Mouse (Mus musculus) ES-E14 (cell line): Measurements from ENCODE around the gene Arhgef25. TPM values are rescaled to one million over a fixed set of nuclear protein-coding genes. Genes with fewer than 3 reads are reported as not detected.

Source experiments
- DNase-seq: peaks from one replicate; pipeline ENCODE4 v3.0.0-alpha.2; 2013; ENCODE audit warnings: low read depth, low spot score
- H3K27ac ChIP-seq: 2 replicates; pipeline ENCODE4 v1.5.1; 2012; ENCODE audit warnings: low read depth, mild to moderate bottlenecking, low read length, moderate library complexity, mixed read lengths; ENCODE audit not compliant: poor library complexity, insufficient read depth, severe bottlenecking
- H3K36me3 ChIP-seq: 2 replicates; pipeline ENCODE4 v1.6.1; 2012; ENCODE audit warnings: mild to moderate bottlenecking, low read length, moderate library complexity, mixed read lengths; ENCODE audit not compliant: control insufficient read depth, poor library complexity, insufficient read depth, severe bottlenecking
- H3K4me1 ChIP-seq, 2 experiments: fragments of 150-350 bp in 1 of 2; sonication (generic) in 1 of 2; 2 replicates each; pipeline ENCODE4 v1.6.1; 2012; ENCODE audit warnings: low read length in 2 of 2, mild to moderate bottlenecking in 1 of 2, mixed read lengths in 1 of 2; ENCODE audit not compliant: control insufficient read depth in 2 of 2, insufficient read depth in 2 of 2, poor library complexity in 1 of 2
- H3K4me3 ChIP-seq, 2 experiments: fragments of 150-350 bp in 1 of 2; sonication (generic) in 1 of 2; 2 replicates each; pipeline ENCODE4 v1.5.1; 2012; ENCODE audit warnings: low read length in 2 of 2, low read depth in 1 of 2, mild to moderate bottlenecking in 1 of 2, mixed read lengths in 1 of 2; ENCODE audit not compliant: insufficient read depth in 1 of 2, poor library complexity in 1 of 2, severe bottlenecking in 1 of 2
- H3K9ac ChIP-seq: 2 replicates; pipeline ENCODE4 v1.6.1; 2012; ENCODE audit warnings: low read depth, mild to moderate bottlenecking, low read length, mixed read lengths; ENCODE audit not compliant: poor library complexity, insufficient read depth, severe bottlenecking
- H3K9me3 ChIP-seq: fragments of 150-350 bp; sonication (generic); 2 replicates; pipeline ENCODE4 v1.6.1; 2012; ENCODE audit warnings: low read depth, mild to moderate bottlenecking, low read length; ENCODE audit not compliant: control insufficient read depth, insufficient read depth
- CHD2 ChIP-seq: IDR thresholded peaks from 2 replicates; pipeline ENCODE4 v1.6.1; 2014; ENCODE audit warnings: mild to moderate bottlenecking, low read depth, low read length, inconsistent platforms
- HCFC1 ChIP-seq: IDR thresholded peaks from 2 replicates; pipeline ENCODE4 v1.6.1; 2012; ENCODE audit warnings: low read length, inconsistent platforms, borderline replicate concordance; ENCODE audit not compliant: insufficient read depth
- MAFK ChIP-seq: IDR thresholded peaks from 2 replicates; pipeline ENCODE4 v1.6.1; 2014; ENCODE audit warnings: mild to moderate bottlenecking, low read depth, low read length, inconsistent platforms; ENCODE audit not compliant: insufficient read depth
- ZC3H11A ChIP-seq: IDR thresholded peaks from 2 replicates; pipeline ENCODE4 v1.6.1; 2012; ENCODE audit warnings: low read depth, mild to moderate bottlenecking, inconsistent platforms, low read length, borderline replicate concordance
- ZNF384 ChIP-seq: IDR thresholded peaks from 2 replicates; pipeline ENCODE4 v1.6.1; 2012; ENCODE audit warnings: low read depth, low read length, inconsistent platforms
- in situ Hi-C, 2 experiments: fragments of 600-800 bp; cut with MboI; formaldehyde crosslinking; loops; one replicate each; pipeline ENCODE4 v1.15.1; 2025; ENCODE audit warnings: low sequenced_read_pairs in 2 of 2, inconsistent platforms in 1 of 2; ENCODE audit not compliant: unreplicated experiment in 2 of 2
- total RNA-seq: library from RNA; depleted of rRNA; stranded (reverse); fragments of 300-350 nt; gene quantifications from 2 replicates; pipeline ENCODE4 v1.2.3, GENCODE M21; 2012

The Arhgef25 gene
- total RNA-seq, 1 experiment = 39.2 TPM

DNA sequence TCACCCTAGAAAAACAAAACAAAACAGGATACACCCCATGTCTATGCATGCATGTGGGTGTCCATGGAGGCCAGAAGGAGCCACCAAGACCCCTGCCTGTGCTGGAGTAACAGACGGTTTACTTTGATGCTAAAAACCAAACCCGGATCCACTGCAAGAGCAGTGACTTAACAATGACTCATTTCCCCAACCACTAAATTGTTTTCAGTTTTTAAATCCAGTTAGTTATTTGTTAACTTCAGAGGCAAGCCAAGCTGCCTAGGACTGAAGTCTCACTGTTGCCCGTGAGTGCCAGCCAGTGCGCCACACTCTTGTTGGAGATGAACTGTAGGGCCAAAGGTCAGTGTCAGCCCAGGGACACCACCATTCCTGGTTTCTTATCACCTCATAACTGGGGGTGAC lies 39.4 kb downstream of the Arhgef25 start:
- TF ChIP-seq ZNF384 (no peak), HCFC1 (no peak), CHD2 (no peak), ZC3H11A (no peak), MAFK (no peak)
- Histone ChIP-seq H3K36me3 (no peaks in the 10 kb centered on the region), H3K9ac (no peak overlapping the region), H3K4me3 (no peak overlapping the region), H3K9me3 (no peaks in the 10 kb centered on the region), H3K4me1 (peaks cover 0 to 2% of the 10 kb centered on the region in 2 experiments; a peak in 2 of 4 replicates), H3K27ac (no peak overlapping the region)
- in situ Hi-C loops = no loop called here
- DNase-seq = no peak

DNA sequence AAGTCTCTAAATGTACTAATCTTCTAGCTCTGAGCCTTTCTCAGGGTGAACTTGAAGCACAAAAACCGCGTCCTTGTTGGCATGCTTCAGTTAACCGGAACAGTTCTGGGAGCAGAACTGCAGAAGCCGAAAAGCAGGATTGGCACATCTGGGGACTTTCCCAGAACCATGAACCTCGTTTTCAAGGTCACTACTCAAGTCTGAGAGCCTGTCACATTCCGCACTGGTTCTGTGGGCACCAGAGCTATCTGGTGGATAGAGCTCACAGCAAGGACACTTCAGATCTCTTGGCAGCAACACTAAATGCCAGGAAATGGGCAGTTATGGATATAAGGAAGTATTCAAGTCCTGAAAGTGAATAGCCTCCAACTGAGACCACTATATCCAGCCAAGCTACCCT lies 42.7 kb downstream of the Arhgef25 start:
- Histone ChIP-seq H3K27ac (no peak overlapping the region), H3K9me3 (no peaks in the 10 kb centered on the region), H3K4me3 (no peak overlapping the region), H3K4me1 (peaks cover 0 to 2% of the 10 kb centered on the region in 2 experiments; a peak in 2 of 4 replicates), H3K9ac (no peak overlapping the region), H3K36me3 (no peaks in the 10 kb centered on the region)
- DNase-seq = no peak
- TF ChIP-seq MAFK (no peak), ZC3H11A (no peak), ZNF384 (no peak), CHD2 (no peak), HCFC1 (no peak)
- in situ Hi-C loops = no loop called here

DNA sequence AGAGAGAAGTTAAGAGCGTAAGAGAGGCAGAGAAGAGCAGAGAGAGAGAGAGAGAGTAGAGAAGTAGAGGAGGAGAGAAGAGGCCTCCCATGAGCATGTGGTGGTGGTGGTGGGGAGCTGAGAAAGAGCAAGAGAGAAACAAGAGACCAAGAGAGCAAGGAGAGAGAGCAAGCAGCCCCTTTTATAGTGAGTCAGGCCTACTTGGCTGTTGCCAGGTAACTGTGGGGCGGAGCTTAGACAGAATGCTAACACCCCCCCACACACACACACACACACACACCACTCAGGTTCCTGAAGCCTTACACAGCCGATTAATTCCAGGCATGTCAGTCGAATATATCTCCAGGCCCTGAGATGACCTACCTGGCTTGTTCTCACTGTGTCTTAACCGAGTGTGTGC lies 44.6 kb downstream of the Arhgef25 start:
- no peak for DNase-seq
- no peaks in the 10 kb centered on the region for H3K9me3 ChIP-seq
- no peak overlapping the region for H3K27ac ChIP-seq
- peaks cover 3 to 11% of the 10 kb centered on the region in 2 experiments; a peak in 2 of 4 replicates for H3K4me1 ChIP-seq
- in situ Hi-C loops = no loop called here
- no peaks in the 10 kb centered on the region for H3K36me3 ChIP-seq
- H3K4me3 ChIP-seq = no peak overlapping the region
- H3K9ac ChIP-seq = no peak overlapping the region
- TF ChIP-seq MAFK (no peak), CHD2 (no peak), ZNF384 (no peak), HCFC1 (no peak), ZC3H11A (no peak)

DNA sequence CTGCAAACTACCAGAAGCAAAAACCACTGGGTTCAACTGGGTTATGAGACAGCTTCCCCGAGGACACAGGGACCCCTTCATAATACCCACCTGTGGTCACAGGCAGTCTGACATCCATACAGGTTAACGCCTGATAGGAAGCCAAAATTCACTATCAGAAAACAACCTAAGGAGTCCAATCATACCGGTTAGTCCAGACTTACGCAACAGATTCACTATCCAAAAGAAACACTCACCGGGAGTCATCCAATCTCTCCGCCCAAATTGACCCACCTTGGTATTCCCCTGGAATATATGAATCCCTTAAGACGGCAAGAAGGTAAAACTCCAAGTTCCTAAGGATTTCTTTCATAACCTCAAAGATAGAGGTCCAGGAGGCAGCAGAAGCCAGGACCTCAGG lies 45.3 kb downstream of the Arhgef25 start:
- H3K27ac ChIP-seq = no peak overlapping the region
- H3K36me3 ChIP-seq = no peaks in the 10 kb centered on the region
- DNase-seq = no peak
- H3K4me1 ChIP-seq = peaks cover 3 to 11% of the 10 kb centered on the region in 2 experiments; a peak in 2 of 4 replicates
- H3K9me3 ChIP-seq = no peaks in the 10 kb centered on the region
- H3K4me3 ChIP-seq = no peak overlapping the region
- TF ChIP-seq HCFC1 = no peak
- no peak for TF ChIP-seq ZNF384
- no peak for TF ChIP-seq CHD2
- no peak for TF ChIP-seq ZC3H11A
- no peak for TF ChIP-seq MAFK
- no peak overlapping the region for H3K9ac ChIP-seq
- in situ Hi-C loops = no loop called here

DNA sequence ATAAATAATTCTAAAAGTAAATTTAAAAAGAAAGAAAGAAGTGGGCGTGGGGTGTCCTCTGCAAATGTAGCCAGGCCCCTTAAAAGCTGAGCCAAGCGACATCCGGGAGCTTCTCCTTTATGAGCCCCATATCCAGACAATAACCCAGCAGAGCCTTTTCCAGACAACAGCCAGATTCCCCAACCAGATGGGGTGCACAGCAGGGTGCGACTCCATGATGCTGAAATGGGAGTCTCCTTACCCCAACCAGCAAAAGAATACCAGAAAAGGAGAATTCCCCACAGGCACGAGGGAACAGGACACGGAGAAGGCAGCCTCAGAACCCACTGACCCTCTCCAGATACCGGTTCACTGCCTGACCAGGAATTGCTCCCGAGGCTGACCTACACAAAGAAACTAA lies 46.7 kb downstream of the Arhgef25 start:
- no peaks in the 10 kb centered on the region for H3K36me3 ChIP-seq

More for the DNA sequence above, 46.7 kb downstream of the Arhgef25 start:
- no peak for DNase-seq
- peaks cover 3 to 11% of the 10 kb centered on the region in 2 experiments; a peak in 2 of 4 replicates for H3K4me1 ChIP-seq
- TF ChIP-seq CHD2 (no peak), ZC3H11A (no peak), ZNF384 (no peak), MAFK (no peak), HCFC1 (no peak)
- H3K9ac ChIP-seq = no peak overlapping the region
- no peaks in the 10 kb centered on the region for H3K9me3 ChIP-seq
- in situ Hi-C loops = no loop called here
- H3K4me3 ChIP-seq = no peak overlapping the region
- H3K27ac ChIP-seq = no peak overlapping the region
